Mouse (Mus musculus) heart, postnatal 0 days (tissue): Measurements from ENCODE around the gene Mfsd11. TPM values are rescaled to one million over a fixed set of nuclear protein-coding genes. Genes with fewer than 3 reads are reported as not detected.

ENCODE experiments used
- ATAC-seq: fragments of 200-750 bp; cut with Nextera tagmentation; 2 replicates; pipeline ENCODE4 v1.8.0; 2017; ENCODE audit warnings: low read depth, moderate number of reproducible peaks, moderate library complexity; ENCODE audit not compliant: insufficient read depth
- DNase-seq: peaks from one replicate; pipeline ENCODE4 v3.0.0-alpha.2; 2016; ENCODE audit warnings: low spot score
- H3K27ac ChIP-seq: fragments of 300-500 bp; sonication (generic); 2 replicates; pipeline ENCODE4 v1.5.1; 2014; ENCODE audit warnings: low read depth, mild to moderate bottlenecking
- H3K27me3 ChIP-seq: fragments of 300-500 bp; sonication (generic); 2 replicates; pipeline ENCODE4 v1.6.1; 2014; ENCODE audit warnings: low read length, mixed read lengths; ENCODE audit not compliant: control insufficient read depth, insufficient read depth
- H3K36me3 ChIP-seq: fragments of 300-500 bp; sonication (generic); replicated peaks from 2 replicates; pipeline ENCODE4 v1.6.1; 2014; ENCODE audit warnings: low read length, mixed read lengths; ENCODE audit not compliant: control insufficient read depth, insufficient read depth
- H3K4me1 ChIP-seq: fragments of 300-500 bp; sonication (generic); 2 replicates; pipeline ENCODE4 v1.6.1; 2014; ENCODE audit warnings: antibody characterized with exemption; ENCODE audit not compliant: control insufficient read depth, insufficient read depth
- H3K4me2 ChIP-seq: fragments of 300-500 bp; sonication (generic); 2 replicates; pipeline ENCODE4 v1.6.1; 2014; ENCODE audit warnings: low read depth, mild to moderate bottlenecking, low read length, moderate library complexity
- H3K4me3 ChIP-seq: fragments of 300-500 bp; sonication (generic); 2 replicates; pipeline ENCODE4 v1.5.1; 2014; ENCODE audit warnings: low read depth, low read length
- H3K9ac ChIP-seq: fragments of 300-500 bp; sonication (generic); replicated peaks from 2 replicates; pipeline ENCODE4 v1.6.1; 2014; ENCODE audit warnings: low read depth, low read length, mixed read lengths
- H3K9me3 ChIP-seq: fragments of 300-500 bp; sonication (generic); replicated peaks from 2 replicates; pipeline ENCODE4 v1.6.1; 2016; ENCODE audit warnings: low read length; ENCODE audit not compliant: control insufficient read depth
- CTCF ChIP-seq: IDR thresholded peaks from 2 replicates; pipeline ENCODE4 v1.5.1; 2016; ENCODE audit warnings: antibody characterized with exemption, control low read depth, low read depth
- EP300 ChIP-seq: IDR thresholded peaks from 2 replicates; pipeline ENCODE4 v1.6.1; 2016; ENCODE audit warnings: antibody characterized with exemption, low read depth
- WGBS: fragments of 180-500 bp; shearing (Covaris S2); extraction: QIAGEN DNeasy Blood & Tissue Kit; methylation state at CpG from one replicate; pipeline ENCODE4 v1.1.7; 2014; 5-methylcytosine and 5-hydroxymethylcytosine counted together
- polyA plus RNA-seq: library from polyadenylated mRNA; unstranded; fragments of >200 nt; fragmentation: Nextera tagmentation; extraction: Ambion mirVana; gene quantifications from 2 replicates; pipeline ENCODE4 v1.2.1, GENCODE M21; 2015
- total RNA-seq: library from RNA; depleted of rRNA; stranded (reverse); fragments of >200 nt; gene quantifications from 2 replicates; pipeline ENCODE4 v1.2.3, GENCODE M21; 2014; ENCODE audit warnings: low replicate concordance; rRNA removed

Mfsd11 gene
- total and polyA plus RNA-seq, 2 experiments from 2014 or later: 44.5 to 46.3 TPM

GRCm38 (mm10) chr11:116919186-116920020 lies 67.2 kb downstream of the Mfsd11 start:
- peaks cover 17% of the 10 kb centered on the region for H3K4me1 ChIP-seq
- WGBS: 4% methylated on average over 50 of the region's 58 CpGs
- H3K36me3 ChIP-seq: no peaks in the 10 kb centered on the region
- H3K4me2 ChIP-seq: peak overlapping the region; percentile 95
- DNase-seq (no peak), ATAC-seq (no peak)
- peak overlapping the region; percentile 55 for H3K4me3 ChIP-seq
- TF ChIP-seq EP300 (no peak), CTCF (no peak)
- no peak overlapping the region for H3K27ac ChIP-seq
- H3K27me3 ChIP-seq: peaks cover 72% of the 10 kb centered on the region
- no peaks in the 10 kb centered on the region for H3K9me3 ChIP-seq
- H3K9ac ChIP-seq: peak overlapping the region; percentile 42; the same call in 1 of the 2 replicates

- no peak overlapping the region for H3K9ac ChIP-seq
- no peak for ATAC-seq
- TF ChIP-seq CTCF (no peak), EP300 (no peak)
- H3K9me3 ChIP-seq: no peaks in the 10 kb centered on the region
- no peaks in the 10 kb centered on the region for H3K36me3 ChIP-seq
- no peak for DNase-seq
- peaks cover 17% of the 10 kb centered on the region for H3K4me1 ChIP-seq
- no peak overlapping the region for H3K27ac ChIP-seq
- H3K4me3 ChIP-seq: no peak overlapping the region
- WGBS: 5% methylated on average over 6 of the region's 6 CpGs
- no peak overlapping the region for H3K4me2 ChIP-seq
- H3K27me3 ChIP-seq: peaks cover 75% of the 10 kb centered on the region
Observed at GRCm38 (mm10) chr11:116920746-116921145, 68.5 kb downstream of the Mfsd11 start.

GRCm38 (mm10) chr11:116922058-116922457 lies 69.8 kb downstream of the Mfsd11 start:
- Histone ChIP-seq H3K36me3 (no peaks in the 10 kb centered on the region), H3K4me1 (peaks cover 17% of the 10 kb centered on the region), H3K27me3 (peaks cover 63% of the 10 kb centered on the region), H3K27ac (no peak overlapping the region), H3K9me3 (no peaks in the 10 kb centered on the region), H3K4me3 (no peak overlapping the region), H3K9ac (no peak overlapping the region), H3K4me2 (no peak overlapping the region)
- 12% methylated on average over 7 of the region's 7 CpGs for WGBS
- ATAC-seq (peak; percentile 82), DNase-seq (peak; percentile 26)
- TF ChIP-seq EP300 (no peak), CTCF (no peak)

Other genes starting within 250 kb of the Mfsd11 start
- gene Rhbdf2, start 225.4 kb upstream of the Mfsd11 start, total RNA-seq: 19.0 and 25.5 TPM in 2 replicates
- 5.8 and 6.1 TPM in 2 replicates for gene Rhbdf2, start 225.4 kb upstream of the Mfsd11 start, polyA plus RNA-seq
- gene Prcd, start 198.9 kb upstream of the Mfsd11 start, total RNA-seq: not detected in 2 replicates
- 2.5 and 2.6 TPM in 2 replicates for gene Prcd, start 198.9 kb upstream of the Mfsd11 start, polyA plus RNA-seq
- 11.4 and 38.8 TPM in 2 replicates for gene Cygb, start 198.1 kb upstream of the Mfsd11 start, total RNA-seq
- gene Cygb, start 198.1 kb upstream of the Mfsd11 start, polyA plus RNA-seq: 21.1 and 21.6 TPM in 2 replicates
- not detected in 2 replicates for gene St6galnac1, start 76.9 kb upstream of the Mfsd11 start, total RNA-seq
- gene St6galnac1, start 76.9 kb upstream of the Mfsd11 start, polyA plus RNA-seq: not detected in 2 replicates
- 6.3 and 17.9 TPM in 2 replicates for gene Mxra7, start 24.4 kb upstream of the Mfsd11 start, total RNA-seq
- 20.0 and 21.7 TPM in 2 replicates for gene Mxra7, start 24.4 kb upstream of the Mfsd11 start, polyA plus RNA-seq
- gene Mettl23, start 9.2 kb upstream of the Mfsd11 start, total RNA-seq: 39.2 and 63.2 TPM in 2 replicates
- 77.1 and 77.6 TPM in 2 replicates for gene Mettl23, start 9.2 kb upstream of the Mfsd11 start, polyA plus RNA-seq
- 24.8 and 29.6 TPM in 2 replicates for gene Jmjd6, start 9.0 kb upstream of the Mfsd11 start, total RNA-seq
- gene Jmjd6, start 9.0 kb upstream of the Mfsd11 start, polyA plus RNA-seq: 35.3 and 43.1 TPM in 2 replicates
- gene Srsf2, start 654 bp downstream of the Mfsd11 start, total RNA-seq: 157 and 211 TPM in 2 replicates
- 349 and 359 TPM in 2 replicates for gene Srsf2, start 654 bp downstream of the Mfsd11 start, polyA plus RNA-seq
- gene Mgat5b, start 66.4 kb downstream of the Mfsd11 start, total RNA-seq: 0.04 and 0.58 TPM in 2 replicates
- gene Mgat5b, start 66.4 kb downstream of the Mfsd11 start, polyA plus RNA-seq: 0.11 and 0.14 TPM in 2 replicates